Mouse (Mus musculus) c-Kit-positive CD71-negative TER-119-negative erythroid progenitor cells, embryonic 14.5 days (primary cell): ENCODE data around the gene Cops7a.

ENCODE experiments used
- DNase-seq: peaks from one replicate; pipeline ENCODE4 v3.0.0-alpha.2; 2013; ENCODE audit warnings: low read depth

The Cops7a gene

GRCm38 (mm10) chr6:124959960-124960359, 5.4 kb downstream of the Cops7a start:
- DNase-seq, result no peak

DNA sequence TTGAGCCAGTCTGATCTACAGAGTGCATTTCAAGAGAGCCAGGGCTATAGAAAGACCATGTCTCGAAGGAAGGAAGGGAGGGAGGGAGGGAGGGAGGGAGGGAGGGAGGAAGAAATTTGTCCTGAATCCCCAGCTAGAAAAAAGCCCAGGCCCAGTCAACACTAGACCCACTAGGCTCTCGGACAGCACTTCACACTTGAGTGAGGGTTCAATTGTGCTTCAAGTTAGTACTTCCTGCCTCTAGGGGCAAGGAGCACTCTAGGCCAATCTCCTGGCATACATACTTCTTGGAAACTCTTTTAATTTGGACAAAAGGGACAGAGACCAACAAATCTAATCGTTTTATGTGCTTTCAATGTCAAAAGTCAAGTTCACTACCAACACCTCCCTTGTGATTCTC, 7.2 kb downstream of the Cops7a start:
- no peak for DNase-seq

GRCm38 (mm10) chr6:124955212-124955611, 10.1 kb downstream of the Cops7a start:
- DNase-seq, result no peak

GRCm38 (mm10) chr6:124953991-124954715, 11.2 kb downstream of the Cops7a start:
- no peak for DNase-seq

DNA sequence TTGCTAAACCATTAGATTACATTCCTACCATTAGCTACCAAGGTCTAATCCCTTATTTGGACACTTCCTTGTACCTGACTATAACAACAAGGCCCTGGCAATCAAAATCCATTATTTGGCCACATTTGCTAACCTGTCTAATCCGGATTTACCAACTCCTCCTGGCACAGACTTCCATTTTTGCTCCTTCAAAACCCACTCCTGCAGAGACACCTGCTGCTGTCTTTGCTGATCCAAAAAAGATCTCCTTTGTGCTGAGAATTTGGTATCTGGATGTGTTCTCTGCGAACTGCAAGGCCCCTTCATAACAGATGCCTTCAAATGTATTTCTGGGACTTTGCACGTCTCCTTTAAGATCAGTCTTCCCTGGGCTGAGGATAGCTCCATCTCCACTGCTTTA, 21.8 kb downstream of the Cops7a start:
- no peak for DNase-seq

DNA sequence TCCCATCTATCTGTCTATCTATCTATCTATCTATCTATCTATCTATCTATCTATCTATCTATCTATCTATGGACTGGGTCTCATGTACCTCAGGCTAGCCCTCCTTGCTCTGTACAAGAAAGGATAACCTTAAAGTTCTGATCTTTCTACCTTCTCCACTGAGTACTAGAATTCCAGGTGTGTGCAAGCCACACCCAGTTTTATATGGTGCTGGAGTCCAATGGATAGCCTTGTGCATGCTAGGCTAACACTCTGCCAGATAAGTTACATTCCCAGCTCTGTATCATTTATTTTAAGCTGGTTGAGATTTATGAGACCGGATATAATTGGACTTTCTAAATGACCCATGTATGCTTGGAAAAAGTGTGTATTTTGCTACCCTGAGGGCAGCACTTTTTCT, 23.7 kb downstream of the Cops7a start:
- DNase-seq, result no peak

DNA sequence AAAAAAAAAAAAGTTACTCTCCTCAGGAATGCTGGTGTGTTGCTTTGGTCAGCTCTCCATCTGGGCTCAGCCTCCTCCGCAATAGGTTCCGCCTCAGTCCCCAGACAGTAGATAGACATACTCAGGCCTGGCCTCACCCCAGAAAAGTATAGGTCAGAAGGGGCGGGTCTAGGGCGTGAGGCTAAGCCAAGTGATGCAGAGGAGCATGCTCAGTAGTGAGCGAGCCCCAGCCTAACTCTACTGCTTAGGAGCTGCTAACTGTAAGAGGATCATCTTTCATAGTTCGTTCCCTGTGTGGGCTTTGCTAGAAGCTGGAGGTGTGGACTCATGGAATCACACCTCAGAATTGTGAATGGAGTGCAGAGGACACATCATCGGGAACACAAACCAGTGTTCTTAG, 26.8 kb downstream of the Cops7a start:
- DNase-seq, result no peak

GRCm38 (mm10) chr6:124937493-124937892, 27.8 kb downstream of the Cops7a start:
- no peak for DNase-seq

- DNase-seq, result no peak
These were observed 28.7 kb downstream of the Cops7a start for GRCm38 (mm10) chr6:124936681-124937080.

DNA sequence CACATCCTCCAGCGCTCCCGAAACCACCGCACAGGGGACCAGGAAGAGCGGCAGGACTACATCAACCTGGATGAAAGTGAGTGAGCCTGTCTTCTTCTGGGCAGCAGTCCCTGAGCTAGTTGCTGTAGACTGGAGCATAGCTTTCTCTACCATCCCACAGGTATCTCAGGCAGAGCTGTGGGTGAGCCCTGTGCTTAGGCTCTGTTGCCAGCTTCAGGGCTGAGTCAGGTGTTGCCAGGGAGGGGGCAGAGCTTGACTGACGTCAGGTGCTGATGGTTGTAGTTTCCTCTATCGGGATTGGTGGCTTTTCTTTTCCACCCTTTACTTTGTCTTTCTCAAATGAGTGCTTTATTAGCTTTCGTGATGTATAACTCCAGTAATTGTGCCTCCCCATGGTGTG, 30.7 kb downstream of the Cops7a start:
- no peak for DNase-seq

DNA sequence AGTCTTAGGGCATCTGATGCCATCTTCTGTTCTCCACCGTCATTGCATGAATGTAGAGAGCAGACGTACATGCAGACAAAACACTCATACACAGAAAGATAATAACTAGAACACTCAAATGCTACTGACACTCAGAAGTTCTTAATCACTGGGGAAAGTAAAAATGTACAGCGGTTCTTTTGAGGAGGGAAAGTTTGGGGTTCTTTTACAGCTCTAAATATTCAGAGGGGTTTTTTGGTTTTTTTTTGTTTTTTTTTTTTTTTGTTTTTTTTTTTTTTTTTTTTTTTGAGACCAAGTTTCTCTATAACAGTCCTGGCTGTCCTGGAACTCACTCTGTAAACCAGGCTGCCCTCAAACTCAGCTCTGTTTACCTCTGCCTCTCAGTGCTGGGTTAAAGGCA, 32.2 kb downstream of the Cops7a start:
- DNase-seq, result no peak

GRCm38 (mm10) chr6:124932314-124932695, 33.0 kb downstream of the Cops7a start:
- DNase-seq, result no peak

- no peak for DNase-seq
These were observed 33.6 kb downstream of the Cops7a start for GRCm38 (mm10) chr6:124931525-124932313.

- DNase-seq, result peak; percentile 96
These were observed 34.4 kb downstream of the Cops7a start, which contains the start of gene Mlf2 for GRCm38 (mm10) chr6:124930754-124931524. Gene Mlf2 (plus strand): TSS chr6:124931386.

- DNase-seq, result no peak
These were observed 35.1 kb downstream of the Cops7a start for GRCm38 (mm10) chr6:124930231-124930630.

DNA sequence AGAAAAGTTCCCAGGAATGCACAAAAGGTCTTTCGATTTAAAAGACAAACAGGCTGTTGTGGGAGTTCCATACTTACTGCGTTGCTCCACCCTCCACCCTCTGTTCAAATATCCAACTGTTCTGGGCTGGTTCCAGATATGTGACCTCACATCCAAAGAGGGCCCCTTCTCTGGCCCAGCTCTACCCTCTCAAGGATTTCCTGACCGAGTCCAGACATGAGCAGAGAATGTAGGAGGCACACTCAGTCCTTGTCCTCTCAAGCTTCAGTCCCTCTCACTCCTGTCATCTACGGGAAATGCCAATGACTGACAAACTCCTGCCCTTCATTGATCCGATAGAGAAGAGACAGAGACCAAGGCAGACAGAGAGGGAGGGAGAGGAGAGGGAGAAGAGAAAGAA, 39.4 kb downstream of the Cops7a start:
- DNase-seq, result no peak

DNA sequence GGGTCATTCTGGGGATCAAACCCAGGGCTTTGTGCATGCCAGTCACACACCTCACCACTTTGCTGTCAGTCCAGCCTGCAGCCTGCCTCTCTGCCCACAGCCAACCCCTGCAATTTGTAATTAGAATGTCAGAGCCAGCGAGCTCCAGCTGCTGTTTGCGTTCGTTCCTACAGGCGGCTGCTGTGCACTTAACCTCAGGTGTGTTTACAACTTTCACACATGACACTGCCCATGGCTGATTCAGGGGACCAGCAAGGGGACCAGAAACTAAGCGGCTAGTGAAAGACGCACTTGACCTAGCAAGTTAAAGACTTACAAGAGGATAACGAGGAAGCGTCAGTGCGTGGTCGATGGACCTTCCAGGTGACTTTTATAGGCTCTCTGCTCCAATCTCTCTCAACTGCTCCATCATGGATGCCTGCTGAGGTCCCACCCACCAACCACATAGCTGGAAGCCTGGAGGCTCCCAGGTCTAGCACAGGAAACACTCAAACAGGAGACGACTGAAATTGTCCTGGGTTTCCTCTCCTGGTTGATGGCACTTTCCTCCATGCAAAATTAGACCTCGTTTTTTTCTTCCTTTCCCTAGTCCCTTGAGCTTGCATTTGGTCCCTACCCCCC, 40.1 kb downstream of the Cops7a start:
- DNase-seq, result no peak

DNA sequence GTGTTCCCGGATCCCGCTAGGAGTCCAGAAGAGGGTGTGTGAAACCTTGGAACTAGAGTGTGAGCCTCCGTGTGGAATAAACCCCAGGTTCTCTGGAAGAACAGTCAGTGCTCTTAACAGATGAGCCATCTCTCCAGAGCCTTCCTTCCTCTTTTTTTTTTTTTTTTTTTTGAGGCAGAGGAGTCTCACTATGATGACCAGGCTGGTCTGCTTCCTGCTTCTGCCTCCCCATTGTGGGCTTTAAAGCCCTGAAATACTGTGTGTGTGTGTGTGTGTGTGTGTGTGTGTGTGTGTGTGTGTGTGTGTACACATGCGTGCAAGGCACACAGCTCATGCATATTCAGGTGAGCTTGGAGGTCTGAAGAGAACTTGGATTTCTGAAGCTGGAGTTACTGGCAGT, 43.8 kb downstream of the Cops7a start:
- no peak for DNase-seq

GRCm38 (mm10) chr6:124920318-124921085, 44.8 kb downstream of the Cops7a start:
- DNase-seq, result no peak

- no peak for DNase-seq
These were observed 45.5 kb downstream of the Cops7a start, which contains the start of gene Ptms for GRCm38 (mm10) chr6:124919695-124920317. Gene Ptms (minus strand): TSS chr6:124920103.
